Mouse (Mus musculus) brain, embryonic 14.5 days (tissue): Measurements from ENCODE around the gene Gimap7. TPM values are rescaled to one million over a fixed set of nuclear protein-coding genes. Genes with fewer than 3 reads are reported as not detected.
A peak's percentile ranks its signal among the peaks of the same experiment; 100 is the strongest.

Source experiments
- DNase-seq: peaks from one replicate; pipeline ENCODE4 v3.0.0-alpha.2; 2011; ENCODE audit warnings: low read depth
- CTCF ChIP-seq: fragments of 200-500 bp; IDR thresholded peaks from 2 replicates; pipeline ENCODE4 v1.5.1; 2012; ENCODE audit warnings: inconsistent platforms, mild to moderate bottlenecking, moderate library complexity, borderline replicate concordance; ENCODE audit not compliant: insufficient read depth, insufficient read length; ENCODE audit errors: extremely low read depth
- POLR2A ChIP-seq: fragments of 200-500 bp; IDR thresholded peaks from 2 replicates; pipeline ENCODE4 v1.6.1; 2012; ENCODE audit warnings: mild to moderate bottlenecking, inconsistent platforms, borderline replicate concordance; ENCODE audit not compliant: poor library complexity, insufficient read depth, insufficient read length, severe bottlenecking; ENCODE audit errors: extremely low read depth
- polyA plus RNA-seq: library from polyadenylated mRNA; depleted of rRNA; stranded (reverse); fragments of >200 nt; gene quantifications from 2 replicates; pipeline ENCODE4 v1.2.3, GENCODE M21; 2012

Gene Gimap7
- polyA plus RNA-seq, 1 experiment, result not detected

- no peak for DNase-seq
- no peak for TF ChIP-seq POLR2A
- TF ChIP-seq CTCF, result no peak
These were observed 20.9 kb upstream of the Gimap7 start for GRCm38 (mm10) chr6:48697555-48697930.

GRCm38 (mm10) chr6:48698066-48698856 is 20.2 kb upstream of the Gimap7 start:
- DNase-seq, result no peak
- TF ChIP-seq POLR2A, result no peak
- TF ChIP-seq CTCF, result no peak

DNA sequence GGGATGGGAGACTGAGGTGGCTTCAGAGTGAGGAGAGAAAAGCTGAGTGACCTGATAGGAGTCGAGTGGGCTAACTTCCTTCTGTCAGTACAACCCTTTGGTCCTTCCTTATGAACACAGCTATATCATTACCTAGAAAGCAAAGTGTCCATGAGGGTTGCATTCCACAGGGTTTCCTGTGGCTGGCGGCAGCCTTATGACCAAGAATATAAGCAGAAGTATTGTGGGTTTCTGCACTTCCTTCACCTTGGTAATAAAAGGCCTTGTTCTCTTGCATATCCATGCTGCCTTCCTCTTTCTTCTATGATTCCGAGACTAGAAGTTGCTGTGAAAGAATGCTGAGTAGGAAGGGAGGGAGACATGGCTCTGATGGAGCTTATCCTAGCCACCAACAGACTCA is 19.5 kb upstream of the Gimap7 start:
- TF ChIP-seq POLR2A (no peak), CTCF (no peak)
- DNase-seq, result no peak

- DNase-seq, result no peak
- TF ChIP-seq POLR2A (no peak), CTCF (no peak)
These were observed 18.0 kb upstream of the Gimap7 start for GRCm38 (mm10) chr6:48700251-48701075.

GRCm38 (mm10) chr6:48702146-48702545 is 16.3 kb upstream of the Gimap7 start:
- no peak for TF ChIP-seq POLR2A
- no peak for TF ChIP-seq CTCF
- DNase-seq, result no peak

DNA sequence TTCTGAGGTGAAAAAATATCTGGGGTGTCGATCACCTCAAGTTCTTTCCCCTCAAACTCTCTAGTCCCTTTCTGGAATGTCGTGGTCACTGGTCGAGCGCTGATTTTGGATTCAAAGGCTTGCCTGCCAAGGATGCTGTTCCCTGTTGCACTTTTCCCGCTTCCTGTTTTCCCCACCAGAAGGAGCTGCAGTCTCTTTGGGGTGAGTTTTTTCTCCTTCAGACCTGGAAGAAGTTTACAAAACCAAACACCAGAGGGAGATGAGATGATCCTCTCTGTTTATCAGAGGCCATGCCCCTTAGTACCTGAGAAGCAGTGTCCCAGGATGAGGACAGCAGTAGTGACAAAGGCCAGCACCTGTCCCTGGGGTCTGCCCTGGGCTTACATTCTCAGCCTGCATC is 15.8 kb upstream of the Gimap7 start:
- DNase-seq, result no peak
- TF ChIP-seq POLR2A, result no peak
- no peak for TF ChIP-seq CTCF

GRCm38 (mm10) chr6:48704146-48704545 is 14.3 kb upstream of the Gimap7 start:
- TF ChIP-seq POLR2A, result no peak
- TF ChIP-seq CTCF, result no peak
- no peak for DNase-seq

DNA sequence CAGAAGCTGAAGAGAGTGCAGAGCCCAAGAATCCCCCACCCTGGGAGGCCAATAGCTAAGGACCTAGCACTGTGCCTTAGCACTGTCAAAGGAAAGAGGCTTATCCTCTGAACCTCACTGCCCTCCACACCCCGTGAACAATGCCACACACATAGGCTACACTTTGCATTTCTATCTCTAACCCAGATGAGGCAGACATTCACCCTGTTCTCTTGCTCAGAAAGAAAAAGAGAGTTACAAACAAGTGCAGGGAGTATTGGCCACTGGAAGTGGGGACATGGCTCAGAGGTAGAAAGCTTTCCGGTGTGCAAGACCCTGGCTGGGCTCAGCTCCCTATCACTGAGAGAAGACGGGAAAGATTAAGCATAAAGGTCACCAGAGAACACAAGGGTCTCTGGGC is 12.3 kb upstream of the Gimap7 start:
- no peak for DNase-seq
- no peak for TF ChIP-seq CTCF
- no peak for TF ChIP-seq POLR2A

GRCm38 (mm10) chr6:48720326-48720725 is 1.9 kb downstream of the Gimap7 start:
- no peak for TF ChIP-seq POLR2A
- no peak for DNase-seq

DNA sequence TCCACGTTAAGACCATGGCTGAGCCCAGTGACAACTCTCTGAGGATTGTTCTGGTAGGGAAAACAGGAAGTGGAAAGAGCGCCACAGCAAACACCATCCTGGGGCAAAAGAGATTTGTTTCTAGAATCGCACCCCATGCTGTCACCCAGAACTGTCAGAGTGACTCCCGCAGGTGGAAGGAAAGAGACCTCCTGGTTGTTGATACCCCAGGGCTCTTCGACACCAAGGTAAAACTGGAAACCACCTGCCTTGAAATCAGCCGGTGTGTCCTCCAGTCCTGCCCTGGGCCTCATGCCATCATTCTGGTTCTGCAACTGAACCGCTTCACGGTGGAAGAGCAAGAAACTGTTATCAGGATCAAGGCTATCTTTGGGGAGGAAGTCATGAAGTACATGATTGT is 5.0 kb downstream of the Gimap7 start:
- TF ChIP-seq POLR2A (no peak), CTCF (no peak)
- DNase-seq, result no peak

DNA sequence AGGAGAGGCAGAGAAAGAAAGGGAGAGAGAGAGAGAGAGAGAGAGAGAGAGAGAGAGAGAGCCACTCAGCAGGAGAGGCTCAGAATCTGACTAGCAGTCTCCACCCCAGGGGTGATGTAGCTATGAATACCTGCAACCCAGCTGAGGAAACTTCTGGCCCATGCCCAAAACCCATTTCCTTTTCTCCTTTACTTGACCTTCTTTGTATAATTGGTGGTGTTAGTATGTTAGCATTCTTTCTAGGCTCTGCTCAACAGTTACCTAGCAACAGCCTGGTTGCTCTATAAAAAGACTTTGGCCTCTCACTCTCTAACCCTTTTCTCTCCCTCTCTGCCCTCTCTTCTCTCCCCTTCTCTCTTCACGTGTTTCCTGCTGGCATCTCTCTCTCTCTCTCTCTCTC is 7.1 kb downstream of the Gimap7 start:
- peak; percentile 70 for DNase-seq
- TF ChIP-seq CTCF (no peak), POLR2A (no peak)

GRCm38 (mm10) chr6:48727761-48728160 is 9.3 kb downstream of the Gimap7 start:
- no peak for TF ChIP-seq CTCF
- TF ChIP-seq POLR2A, result no peak
- no peak for DNase-seq
